Mouse (Mus musculus) thymus, adult 2 months (tissue): Measurements from ENCODE around the gene Axin1. TPM values are rescaled to one million over a fixed set of nuclear protein-coding genes. Genes with fewer than 3 reads are reported as not detected.

Experiments
- DNase-seq: peaks from one replicate; pipeline ENCODE4 v3.0.0; 2021
- H3K27ac ChIP-seq: fragments of 200-500 bp; 2 replicates; pipeline ENCODE4 v1.5.1; 2012; ENCODE audit warnings: low read length, control low read depth; ENCODE audit not compliant: control insufficient read depth, insufficient read depth
- H3K27me3 ChIP-seq: fragments of 200-500 bp; 2 replicates; pipeline ENCODE4 v1.6.1; 2012; ENCODE audit warnings: mild to moderate bottlenecking, low read length, moderate library complexity, mixed read lengths; ENCODE audit not compliant: control insufficient read depth, insufficient read depth
- H3K36me3 ChIP-seq: fragments of 200-500 bp; 2 replicates; pipeline ENCODE4 v1.6.1; 2012; ENCODE audit warnings: mild to moderate bottlenecking, low read length, moderate library complexity; ENCODE audit not compliant: control insufficient read depth, insufficient read depth
- H3K4me1 ChIP-seq: fragments of 200-500 bp; replicated peaks from 2 replicates; pipeline ENCODE4 v1.6.1; 2012; ENCODE audit warnings: low read length; ENCODE audit not compliant: control insufficient read depth, insufficient read depth
- H3K4me3 ChIP-seq: fragments of 200-500 bp; 2 replicates; pipeline ENCODE4 v1.5.1; 2012; ENCODE audit warnings: mild to moderate bottlenecking, low read length, control low read depth, moderate library complexity; ENCODE audit not compliant: control insufficient read depth, insufficient read depth
- CTCF ChIP-seq: fragments of 200-500 bp; IDR thresholded peaks from 2 replicates; pipeline ENCODE4 v1.5.1; 2012; ENCODE audit warnings: mild to moderate bottlenecking, control low read depth, low read length, moderate library complexity, borderline replicate concordance; ENCODE audit not compliant: control insufficient read depth, poor library complexity, insufficient read depth; ENCODE audit errors: extremely low read depth
- POLR2A ChIP-seq: fragments of 200-500 bp; IDR thresholded peaks from 2 replicates; pipeline ENCODE4 v1.6.1; 2012; ENCODE audit warnings: mild to moderate bottlenecking, low read length, control low read depth, moderate library complexity; ENCODE audit not compliant: control insufficient read depth, poor library complexity, insufficient read depth; ENCODE audit errors: extremely low read depth
- WGBS: fragments of 180-500 bp; shearing (Covaris S2); methylation state at CpG from one replicate; pipeline ENCODE4 v1.1.7; 2018; 5-methylcytosine and 5-hydroxymethylcytosine counted together
- polyA plus RNA-seq: library from polyadenylated mRNA; depleted of rRNA; stranded (reverse); fragments of >200 nt; gene quantifications from 2 replicates; pipeline ENCODE4 v1.2.3, GENCODE M21; 2012

Gene Axin1
- polyA plus RNA-seq, 1 experiment, result 38.0 TPM

- H3K27me3 ChIP-seq, result peaks cover 3% of the 10 kb centered on the region; the same call in 1 of the 2 replicates
- no peak for DNase-seq
- TF ChIP-seq POLR2A (no peak), CTCF (no peak)
- H3K27ac ChIP-seq, result no peak overlapping the region
- H3K4me1 ChIP-seq, result peaks cover 18% of the 10 kb centered on the region
- no peak overlapping the region for H3K4me3 ChIP-seq
- H3K36me3 ChIP-seq, result no peaks in the 10 kb centered on the region
Observed at GRCm38 (mm10) chr17:26201998-26202397, 63.5 kb downstream of the Axin1 start.

DNA sequence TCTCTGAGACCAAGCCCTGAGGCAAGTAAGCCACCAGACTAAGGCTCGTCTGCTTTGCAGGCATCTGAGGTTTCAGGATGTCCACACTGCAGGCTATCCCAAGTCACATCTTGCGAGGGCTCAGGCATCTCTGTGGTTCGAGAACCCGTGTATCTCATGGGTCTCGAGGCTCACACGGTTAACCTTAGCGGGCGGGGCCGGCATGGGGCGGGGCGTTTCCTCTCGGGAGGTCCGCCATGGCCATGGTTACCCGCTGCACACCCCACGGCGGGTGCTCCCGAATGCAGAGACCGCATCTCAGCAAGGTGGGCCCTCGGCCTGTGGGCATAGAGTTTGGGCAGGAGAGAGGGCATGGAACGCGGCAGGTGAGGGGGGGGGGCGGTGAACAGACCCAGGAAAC lies 64.2 kb downstream of the Axin1 start, which contains the start of gene Rgs11:
Gene Rgs11, plus strand, starts transcription at position 215 of the 400 bp plus-strand sequence.
- H3K4me3 ChIP-seq, result peak within 1 kb of the TSS; percentile 45
- H3K36me3 ChIP-seq, result no peaks in the 10 kb centered on the region
- H3K27ac ChIP-seq, result no peak within 1 kb of the TSS
- peaks cover 3% of the 10 kb centered on the region; the same call in 1 of the 2 replicates for H3K27me3 ChIP-seq
- WGBS, result 2% methylated on average over 22 of the region's 22 CpGs
- H3K4me1 ChIP-seq, result peaks cover 18% of the 10 kb centered on the region
- TF ChIP-seq CTCF (no peak), POLR2A (no peak)
- peak; percentile 43 for DNase-seq

- TF ChIP-seq CTCF, result no peak
- no peak for TF ChIP-seq POLR2A
- H3K27me3 ChIP-seq, result peaks cover 3% of the 10 kb centered on the region; the same call in 1 of the 2 replicates
- 3% methylated on average over 30 of the region's 30 CpGs for WGBS
- H3K4me1 ChIP-seq, result peaks cover 18% of the 10 kb centered on the region
- DNase-seq, result peak; percentile 19
- no peaks in the 10 kb centered on the region for H3K36me3 ChIP-seq
- H3K4me3 ChIP-seq, result peak overlapping the region; percentile 45
- H3K27ac ChIP-seq, result no peak overlapping the region
Observed at GRCm38 (mm10) chr17:26203321-26203811, 64.9 kb downstream of the Axin1 start.

DNA sequence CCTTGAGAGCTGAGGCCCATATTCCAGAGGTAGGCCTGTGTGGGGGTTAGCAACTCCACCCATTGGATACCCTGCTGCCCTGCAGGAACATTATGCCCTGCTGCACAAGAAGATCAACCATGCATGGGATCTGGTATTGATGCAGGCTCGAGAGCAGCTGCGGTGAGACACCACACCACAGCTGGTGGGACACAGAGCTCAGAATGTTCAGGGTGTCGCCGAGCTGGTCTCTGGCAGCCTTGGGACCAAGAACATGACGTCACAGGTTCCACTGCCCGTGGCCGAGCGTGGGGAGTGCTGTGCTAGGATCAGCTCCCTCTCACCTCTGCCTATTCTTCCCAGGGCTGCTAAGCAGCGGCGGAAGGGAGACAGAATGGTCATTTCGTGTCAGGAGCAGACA lies 66.3 kb downstream of the Axin1 start:
- DNase-seq, result no peak
- no peaks in the 10 kb centered on the region for H3K36me3 ChIP-seq
- peaks cover 18% of the 10 kb centered on the region for H3K4me1 ChIP-seq
- 81% methylated on average over 11 of the region's 11 CpGs for WGBS
- TF ChIP-seq CTCF (no peak), POLR2A (no peak)
- no peak overlapping the region for H3K27ac ChIP-seq
- no peak overlapping the region for H3K4me3 ChIP-seq
- H3K27me3 ChIP-seq, result peaks cover 3% of the 10 kb centered on the region; the same call in 1 of the 2 replicates

DNA sequence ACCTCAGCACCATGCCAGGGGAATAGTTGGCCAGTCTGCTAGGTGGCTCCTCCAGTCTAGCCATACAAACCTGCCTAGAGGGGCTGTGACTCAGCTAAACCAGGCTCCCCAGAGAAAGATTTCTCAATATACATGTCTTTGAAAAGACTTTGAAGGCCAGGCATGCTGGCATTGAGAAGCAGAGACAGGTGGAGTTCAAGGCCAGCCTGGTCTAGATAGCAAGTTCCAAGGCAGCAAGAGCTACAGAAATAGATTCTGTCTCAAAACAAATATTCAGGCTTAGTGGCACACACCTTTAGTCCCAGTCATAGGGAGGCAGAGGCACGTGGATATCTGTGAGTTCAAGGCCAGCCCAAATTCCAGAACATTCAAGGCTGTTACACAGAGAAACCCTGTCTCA lies 67.9 kb downstream of the Axin1 start:
- no peak for DNase-seq
- peaks cover 3% of the 10 kb centered on the region; the same call in 1 of the 2 replicates for H3K27me3 ChIP-seq
- H3K36me3 ChIP-seq, result no peaks in the 10 kb centered on the region
- TF ChIP-seq POLR2A, result no peak
- TF ChIP-seq CTCF, result no peak
- no peak overlapping the region for H3K27ac ChIP-seq
- no peak overlapping the region for H3K4me3 ChIP-seq
- H3K4me1 ChIP-seq, result peaks cover 11% of the 10 kb centered on the region
- 64% methylated on average over 1 of the region's 1 CpGs for WGBS

- no peak within 1 kb of the TSS for H3K27ac ChIP-seq
- peaks cover 6% of the 10 kb centered on the region for H3K4me1 ChIP-seq
- H3K36me3 ChIP-seq, result no peaks in the 10 kb centered on the region
- no peak for TF ChIP-seq CTCF
- TF ChIP-seq POLR2A, result no peak
- no peak within 1 kb of the TSS for H3K4me3 ChIP-seq
- 91% methylated on average over 12 of the region's 12 CpGs for WGBS
- DNase-seq, result no peak
- H3K27me3 ChIP-seq, result peaks cover 3% of the 10 kb centered on the region; the same call in 1 of the 2 replicates
Observed at GRCm38 (mm10) chr17:26207686-26208085, 69.2 kb downstream of the Axin1 start, which contains the start of gene Arhgdig. Arhgdig (minus strand) TSS chr17:26207786.

DNA sequence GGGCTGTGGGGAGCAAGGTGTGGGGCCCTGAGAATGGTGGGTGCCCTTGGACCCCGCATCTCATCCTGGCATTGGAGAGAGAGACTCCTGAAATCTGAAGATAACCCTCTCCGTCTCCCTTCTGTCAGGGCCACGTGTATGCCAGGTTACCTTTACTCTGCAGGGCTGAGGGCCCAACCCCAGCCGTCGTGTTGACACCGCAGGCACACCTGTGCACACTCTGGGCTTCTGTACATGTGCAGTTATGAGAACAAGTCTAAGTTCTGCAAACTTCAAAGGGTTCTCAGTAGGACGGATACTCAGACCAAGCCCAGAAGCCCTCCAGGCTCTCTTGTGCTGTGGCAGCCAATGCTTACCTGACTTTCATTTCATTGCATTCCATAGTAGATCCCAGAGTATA lies 73.8 kb downstream of the Axin1 start:
- TF ChIP-seq POLR2A (no peak), CTCF (no peak)
- no peaks in the 10 kb centered on the region for H3K4me1 ChIP-seq
- H3K27me3 ChIP-seq, result no peaks in the 10 kb centered on the region
- no peaks in the 10 kb centered on the region for H3K36me3 ChIP-seq
- no peak overlapping the region for H3K27ac ChIP-seq
- DNase-seq, result no peak
- H3K4me3 ChIP-seq, result no peak overlapping the region
- 89% methylated on average over 7 of the region's 7 CpGs for WGBS
